ENCODE assay signal across 9 mouse cellular contexts in the genomic region with DNA sequence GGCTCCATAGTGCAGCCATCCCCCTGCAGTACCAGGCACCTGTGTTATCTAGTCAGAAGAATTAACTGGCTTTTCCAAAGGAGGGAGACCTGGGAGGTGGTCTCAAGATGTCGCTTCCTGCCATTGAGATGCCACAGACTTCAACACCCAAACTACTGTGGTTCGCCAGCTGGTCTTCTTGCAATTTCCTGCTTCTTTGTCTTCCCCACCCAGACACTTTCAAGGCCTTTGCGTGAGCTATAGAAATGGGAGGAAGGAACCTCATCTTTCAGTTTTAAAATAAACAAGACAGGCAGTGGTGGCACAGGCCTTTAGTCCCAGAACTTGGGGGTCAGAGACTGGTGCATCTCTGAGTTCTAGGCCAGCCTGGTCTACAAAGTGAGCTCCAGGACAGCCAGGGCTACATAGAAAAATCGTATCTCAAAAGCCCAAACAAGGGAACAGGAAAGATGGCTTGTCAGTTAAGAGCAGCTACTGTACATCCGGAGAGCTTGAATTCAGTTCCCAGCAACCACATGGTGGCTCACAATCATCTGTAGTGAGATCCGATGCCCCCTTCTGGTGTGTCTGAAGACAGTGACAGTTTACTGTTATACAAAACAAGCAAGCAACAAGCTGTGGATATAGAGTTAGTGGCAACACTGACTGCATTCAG. TPM values are rescaled to one million over a fixed set of nuclear protein-coding genes. Genes with fewer than 3 reads are reported as not detected.
DNase-seq lines count a peak whose midpoint lies in the region; ATAC-seq and TF ChIP-seq lines count a peak whose summit lies in the region.
"Had no signal": no experiment of that assay in that cellular context is flagged by ENCODE, and none has a peak within 500 bp of the region (broad histone marks: within the 10 kb centered on the region; RNA-seq: fewer than 3 reads in every experiment).

No protein-coding gene starts in this region.

- no peak for ATAC-seq in CD4-positive, CD25-positive, alpha-beta regulatory T cell, adult 4 months
- no peak for ATAC-seq in lung, postnatal 0 days

- no peaks in the 10 kb centered on the region for H3K36me3 ChIP-seq in lung, postnatal 0 days (ENCODE audit: insufficient read depth, low read length)
- peaks cover 53% of the 10 kb centered on the region for H3K36me3 ChIP-seq in midbrain, embryonic 10.5 days

- 54% methylated on average over 6 of the region's 6 CpGs for WGBS in lung, postnatal 0 days
- WGBS in midbrain, embryonic 10.5 days, result 89% methylated on average over 6 of the region's 6 CpGs

- peak; percentile 56 for DNase-seq in CD4-positive, CD25-positive, alpha-beta regulatory T cell, adult 2 months (ENCODE audit: low read depth, low spot score)
- DNase-seq in lung, postnatal 0 days (ENCODE audit: low spot score), result peak; percentile 55
- DNase-seq in lung, postnatal 25 days (ENCODE audit: low spot score), result no peak
- DNase-seq in midbrain, embryonic 10.5 days (ENCODE audit: low spot score), result no peak
- peak; percentile 72 to 80 for DNase-seq in thymus, postnatal 36 days
- no peak for DNase-seq in gastrocnemius, adult 18-20 months (ENCODE audit: low spot score)
- DNase-seq in layer of hippocampus, adult 8-10 months (ENCODE audit: low spot score in 2 of 2), result no peak
- DNase-seq: liver, embryonic 13.5 days had no signal

- peak; percentile 43 for TF ChIP-seq CTCF in lung, postnatal 0 days (IDR thresholded peaks at IDR 0.05)

- no peaks in the 10 kb centered on the region for H3K27me3 ChIP-seq in lung, postnatal 0 days (replicated peaks; ENCODE audit: insufficient read depth, low read length)
- no peaks in the 10 kb centered on the region for H3K27me3 ChIP-seq in midbrain, embryonic 10.5 days (ENCODE audit: low read depth, poor library complexity, severe bottlenecking)
- H3K27me3 ChIP-seq: liver, embryonic 13.5 days had no signal

- H3K4me1 ChIP-seq in lung, postnatal 0 days (ENCODE audit: insufficient read depth, low read depth, low read length), result peaks cover 4% of the 10 kb centered on the region; the same call in 1 of the 2 replicates
- H3K4me1 ChIP-seq in midbrain, embryonic 10.5 days, result peaks cover 73% of the 10 kb centered on the region

- no peak overlapping the region for H3K9ac ChIP-seq in lung, postnatal 0 days (replicated peaks; ENCODE audit: low read depth)
- H3K9ac ChIP-seq: liver, embryonic 13.5 days had no signal

- H3K27ac ChIP-seq in lung, postnatal 0 days (ENCODE audit: low read length), result peak overlapping the region; percentile 34
- peak overlapping the region; percentile 91 for H3K27ac ChIP-seq in midbrain, embryonic 10.5 days (replicated peaks)
- H3K27ac ChIP-seq: liver, embryonic 13.5 days had no signal

- peak; percentile 55 for TF ChIP-seq EP300 in lung, postnatal 0 days (IDR thresholded peaks at IDR 0.05)

- no peaks in the 10 kb centered on the region for H3K9me3 ChIP-seq in lung, postnatal 0 days (ENCODE audit: low read length)
- H3K9me3 ChIP-seq in midbrain, embryonic 10.5 days (replicated peaks), result no peaks in the 10 kb centered on the region
- H3K9me3 ChIP-seq: liver, embryonic 13.5 days had no signal

- H3K4me3 ChIP-seq in lung, postnatal 0 days (ENCODE audit: low read depth, low read length), result no peak overlapping the region
- peak overlapping the region; percentile 36; the same call in 1 of the 2 replicates for H3K4me3 ChIP-seq in midbrain, embryonic 10.5 days
- H3K4me3 ChIP-seq: liver, embryonic 13.5 days had no signal

- H3K4me2 ChIP-seq in lung, postnatal 0 days (replicated peaks; ENCODE audit: low read depth, low read length), result no peak overlapping the region
- H3K4me2 ChIP-seq: liver, embryonic 13.5 days had no signal

RNA-seq across cellular contexts. Expression of a gene that starts 4.8 kb away (rescaled TPM):
- 100 to 1,000 TPM; 177 to 185 TPM for polyA plus RNA-seq in CD4-positive, CD25-positive, alpha-beta regulatory T cell, adult 4 months (2017; shearing (Covaris generic))
- 154 and 180 TPM in 2 replicates for polyA plus RNA-seq in lung, postnatal 0 days (2015; fragmentation: Nextera tagmentation; extraction: Ambion mirVana)
- polyA plus RNA-seq in midbrain, embryonic 10.5 days (2016; fragmentation: Nextera tagmentation; extraction: Ambion mirVana), result 256 and 270 TPM in 2 replicates
- 10 to 100 TPM; 90.3 to 95.5 TPM for total RNA-seq in gastrocnemius, adult 18-20 months (2021)
- 100 to 1,000 TPM; 100 to 115 (median 105) TPM for total RNA-seq in layer of hippocampus, adult 8-10 months (2022)

RNA-seq across cellular contexts. Expression of a gene that starts 11.4 kb away (rescaled TPM):
- 100 to 1,000 TPM; 602 to 622 TPM for polyA plus RNA-seq in CD4-positive, CD25-positive, alpha-beta regulatory T cell, adult 4 months (2017; shearing (Covaris generic))
- 669 and 721 TPM in 2 replicates for polyA plus RNA-seq in lung, postnatal 0 days (2015; fragmentation: Nextera tagmentation; extraction: Ambion mirVana)
- polyA plus RNA-seq in midbrain, embryonic 10.5 days (2016; fragmentation: Nextera tagmentation; extraction: Ambion mirVana), result 926 and 929 TPM in 2 replicates
- total RNA-seq in gastrocnemius, adult 18-20 months (2021), result 100 to 1,000 TPM; 772 to 857 TPM
- total RNA-seq in layer of hippocampus, adult 8-10 months (2022), result 100 to 1,000 TPM; 450 to 501 (median 483) TPM

RNA-seq across cellular contexts. Expression of a gene that starts 11.5 kb away (rescaled TPM):
- 1 to 10 TPM; 8.3 to 9.1 TPM for polyA plus RNA-seq in CD4-positive, CD25-positive, alpha-beta regulatory T cell, adult 4 months (2017; shearing (Covaris generic))
- 18.6 and 19.1 TPM in 2 replicates for polyA plus RNA-seq in lung, postnatal 0 days (2015; fragmentation: Nextera tagmentation; extraction: Ambion mirVana)
- polyA plus RNA-seq in midbrain, embryonic 10.5 days (2016; fragmentation: Nextera tagmentation; extraction: Ambion mirVana), result 9.9 and 18.8 TPM in 2 replicates
- total RNA-seq in gastrocnemius, adult 18-20 months (2021), result 10 to 100 TPM; 15.9 to 17.7 TPM
- total RNA-seq in layer of hippocampus, adult 8-10 months (2022), result 10 to 100 TPM; 67.4 to 74.9 (median 71.2) TPM

RNA-seq across cellular contexts. Expression of a gene that starts 26.7 kb away (rescaled TPM):
- not detected for polyA plus RNA-seq in CD4-positive, CD25-positive, alpha-beta regulatory T cell, adult 4 months (2017; shearing (Covaris generic))
- 14.0 and 15.8 TPM in 2 replicates for polyA plus RNA-seq in lung, postnatal 0 days (2015; fragmentation: Nextera tagmentation; extraction: Ambion mirVana)
- 16.1 and 19.7 TPM in 2 replicates for polyA plus RNA-seq in midbrain, embryonic 10.5 days (2016; fragmentation: Nextera tagmentation; extraction: Ambion mirVana)
- 1 to 10 TPM; 1.2 to 1.5 TPM for total RNA-seq in gastrocnemius, adult 18-20 months (2021)
- 10 to 100 TPM; 25.7 to 29.6 (median 25.9) TPM for total RNA-seq in layer of hippocampus, adult 8-10 months (2022)

RNA-seq across cellular contexts. Expression of a gene that starts 32.0 kb away (rescaled TPM):
- not detected for polyA plus RNA-seq in CD4-positive, CD25-positive, alpha-beta regulatory T cell, adult 4 months (2017; shearing (Covaris generic))
- not detected in 2 replicates for polyA plus RNA-seq in lung, postnatal 0 days (2015; fragmentation: Nextera tagmentation; extraction: Ambion mirVana)
- 0.14 and 0.15 TPM in 2 replicates for polyA plus RNA-seq in midbrain, embryonic 10.5 days (2016; fragmentation: Nextera tagmentation; extraction: Ambion mirVana)
- total RNA-seq in gastrocnemius, adult 18-20 months (2021), result not detected
- not detected for total RNA-seq in layer of hippocampus, adult 8-10 months (2022)

Comparison
In these comparisons a context has a peak if more than half of its experiments do, and no peak if none do; other contexts are left out.
1. DNase-seq: peak in CD4-positive, CD25-positive, alpha-beta regulatory T cell, adult 2 months (single experiment), lung, postnatal 0 days (single experiment) and thymus, postnatal 36 days (2 of 2); none in lung, postnatal 25 days (single experiment), midbrain, embryonic 10.5 days (single experiment), gastrocnemius, adult 18-20 months (single experiment) and layer of hippocampus, adult 8-10 months (0 of 2).